Comparison of ENCODE assay signal across 8 mouse cellular contexts in the genomic region with DNA sequence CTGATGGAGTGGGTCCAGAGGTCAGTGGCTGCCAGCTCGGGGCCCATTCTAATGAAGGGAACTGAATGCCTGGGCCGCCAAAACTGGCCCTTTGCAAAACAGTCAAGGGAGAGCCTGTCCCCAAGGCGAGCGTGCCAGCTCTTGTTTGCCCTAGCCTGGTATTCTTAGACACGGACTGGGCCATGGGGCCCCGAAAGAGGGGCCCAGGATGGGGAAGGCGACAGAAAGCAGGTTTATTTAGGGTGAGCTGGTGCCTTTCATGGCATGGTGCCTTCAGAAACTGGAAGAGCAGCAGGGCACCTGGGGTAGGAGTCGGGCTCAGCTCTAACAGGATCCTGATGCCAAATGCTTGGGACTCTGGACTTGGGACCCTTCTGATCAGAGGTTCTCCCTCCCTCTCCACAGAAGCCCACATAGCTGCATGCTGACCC. TPM values are rescaled to one million over a fixed set of nuclear protein-coding genes. Genes with fewer than 3 reads are reported as not detected.
A peak's percentile ranks its signal among the peaks of the same experiment; 100 is the strongest.
DNase-seq lines count a peak whose midpoint lies in the region; ATAC-seq lines count a peak whose summit lies in the region.

No protein-coding gene starts in this region.

- no peaks in the 10 kb centered on the region for H3K27me3 ChIP-seq in embryonic facial prominence, embryonic 15.5 days
- H3K27me3 ChIP-seq in kidney, embryonic 16.5 days (ENCODE audit: insufficient read depth, low read length), result no peaks in the 10 kb centered on the region
- peaks cover 20% of the 10 kb centered on the region for H3K27me3 ChIP-seq in midbrain, embryonic 12.5 days

- H3K9me3 ChIP-seq in embryonic facial prominence, embryonic 15.5 days (replicated peaks), result no peaks in the 10 kb centered on the region
- no peaks in the 10 kb centered on the region for H3K9me3 ChIP-seq in kidney, embryonic 16.5 days (ENCODE audit: low read length)
- H3K9me3 ChIP-seq in midbrain, embryonic 12.5 days, result no peaks in the 10 kb centered on the region

- H3K27ac ChIP-seq in embryonic facial prominence, embryonic 15.5 days (replicated peaks), result no peak overlapping the region
- H3K27ac ChIP-seq in kidney, embryonic 16.5 days (ENCODE audit: low read length), result peak overlapping the region; percentile 71
- H3K27ac ChIP-seq in midbrain, embryonic 12.5 days (replicated peaks), result peak overlapping the region; percentile 78

- peak overlapping the region; percentile 18; the same call in 1 of the 2 replicates for H3K9ac ChIP-seq in embryonic facial prominence, embryonic 15.5 days
- H3K9ac ChIP-seq in kidney, embryonic 16.5 days (replicated peaks; ENCODE audit: low read length), result peak overlapping the region; percentile 39; the same call in 1 of the 2 replicates
- H3K9ac ChIP-seq in midbrain, embryonic 12.5 days (replicated peaks), result 0 out of 2 replicates have a peak overlapping the region, but pooled peaks have one; percentile 3

- no peak for ATAC-seq in embryonic facial prominence, embryonic 15.5 days (ENCODE audit: insufficient number of reproducible peaks, low FRiP score, low TSS enrichment, low read depth)
- no peak; the same call in 1 of the 2 replicates for ATAC-seq in kidney, embryonic 16.5 days (ENCODE audit: low FRiP score, low TSS enrichment)
- no peak for ATAC-seq in midbrain, embryonic 12.5 days (ENCODE audit: low FRiP score, low read depth)
- no peak for ATAC-seq in megakaryocyte, adult 5-6 weeks (ENCODE audit: poor library complexity, severe bottlenecking)
- ATAC-seq in inflammation-experienced regulatory T-cells, adult 6 months, result no peak

- WGBS in embryonic facial prominence, embryonic 15.5 days, result 44% methylated on average over 8 of the region's 8 CpGs
- WGBS in kidney, embryonic 16.5 days, result 45% methylated on average over 8 of the region's 8 CpGs
- WGBS in midbrain, embryonic 12.5 days, result 28% methylated on average over 8 of the region's 8 CpGs

- H3K4me1 ChIP-seq in embryonic facial prominence, embryonic 15.5 days, result peaks cover 66% of the 10 kb centered on the region
- H3K4me1 ChIP-seq in kidney, embryonic 16.5 days (ENCODE audit: insufficient read depth, low read length), result peaks cover 59% of the 10 kb centered on the region
- peaks cover 59% of the 10 kb centered on the region for H3K4me1 ChIP-seq in midbrain, embryonic 12.5 days

- DNase-seq in heart, adult 18-20 months, result peak; percentile 23 to 40
- no peak for DNase-seq in heart, postnatal 36 days
- DNase-seq in spleen, adult 12 weeks (ENCODE audit: low spot score), result no peak

- H3K4me2 ChIP-seq in embryonic facial prominence, embryonic 15.5 days (replicated peaks), result no peak overlapping the region
- H3K4me2 ChIP-seq in kidney, embryonic 16.5 days (replicated peaks; ENCODE audit: low read depth, low read length), result no peak overlapping the region
- no peak overlapping the region for H3K4me2 ChIP-seq in midbrain, embryonic 12.5 days (replicated peaks)

- H3K4me3 ChIP-seq in embryonic facial prominence, embryonic 15.5 days (replicated peaks), result no peak overlapping the region
- H3K4me3 ChIP-seq in kidney, embryonic 16.5 days (ENCODE audit: low read length), result no peak overlapping the region
- H3K4me3 ChIP-seq in midbrain, embryonic 12.5 days, result no peak overlapping the region

- intact Hi-C loops in heart, postnatal 36 days (cut with DNase I), result no loop called here

- no peaks in the 10 kb centered on the region for H3K36me3 ChIP-seq in embryonic facial prominence, embryonic 15.5 days
- no peaks in the 10 kb centered on the region for H3K36me3 ChIP-seq in kidney, embryonic 16.5 days (ENCODE audit: insufficient read depth, low read length)
- H3K36me3 ChIP-seq in midbrain, embryonic 12.5 days, result no peaks in the 10 kb centered on the region

RNA-seq across cellular contexts. Expression of gene Rab11fip4, which starts 56.1 kb away (rescaled TPM):
- total RNA-seq in heart, adult 18-20 months (2021), result under 1 TPM; 0.15 to 0.36 TPM
- under 1 TPM in 1 of 2 experiments, not detected in 1; 0.03 TPM for total RNA-seq in heart, postnatal 36 days (2021)
- 5.4 and 6.0 TPM in 2 replicates for polyA plus RNA-seq in embryonic facial prominence, embryonic 15.5 days (2015; fragmentation: Nextera tagmentation; extraction: Ambion mirVana)
- 11.0 and 11.4 TPM in 2 replicates for polyA plus RNA-seq in kidney, embryonic 16.5 days (2015; fragmentation: Nextera tagmentation; extraction: Ambion mirVana)
- 20.6 and 26.8 TPM in 2 replicates for polyA plus RNA-seq in midbrain, embryonic 12.5 days (2016; fragmentation: Nextera tagmentation; extraction: Ambion mirVana)
- 3.7 and 4.9 TPM in 2 replicates for total RNA-seq in megakaryocyte, adult 5-6 weeks (2015)
- total RNA-seq in megakaryocyte, adult 5-6 weeks (2017), result 13.3 and 17.8 TPM in 2 replicates
- polyA plus RNA-seq in inflammation-experienced regulatory T-cells, adult 6 months (2017; shearing (Covaris generic)), result 10 to 100 TPM; 10.3 to 14.3 (median 12.6) TPM

Comparison
In these comparisons a context has a peak if more than half of its experiments do, and no peak if none do; other contexts are left out.
1. DNase-seq: peak in heart, adult 18-20 months (2 of 2); none in heart, postnatal 36 days (0 of 2) and spleen, adult 12 weeks (single experiment).
2. Peak in every context shown above with its lines, with median percentiles within 50 percentile points of each other: H3K9ac ChIP-seq.